Mouse (Mus musculus) gastrocnemius, adult 18-20 months (tissue): ENCODE results near the gene 9330161L09Rik. TPM values are rescaled to one million over a fixed set of nuclear protein-coding genes. Genes with fewer than 3 reads are reported as not detected.

Experiments used
- total RNA-seq, 2 experiments: library from RNA; stranded (reverse); gene quantifications; 2 replicates each; pipeline ENCODE4 v1.2.3; 2021

The 9330161L09Rik gene
- total RNA-seq, 2 experiments from 2014 or later: 0.62 to 1.1 TPM

Other genes with a start within 250 kb of the 9330161L09Rik start
- 10 to 100 TPM in 1 of 2 experiments, 1 to 10 TPM in 1; 9.9 to 29.8 TPM for gene Prima1, start 165.7 kb downstream of the 9330161L09Rik start, total RNA-seq
- gene Fam181a, start 96.8 kb downstream of the 9330161L09Rik start, total RNA-seq: not detected
- gene Asb2, start 51.8 kb downstream of the 9330161L09Rik start, total RNA-seq: 100 to 1,000 TPM; 852 to 871 TPM
- gene Otub2, start 19.1 kb downstream of the 9330161L09Rik start, total RNA-seq: 10 to 100 TPM; 11.2 to 15.5 TPM
- gene Ddx24, start 18.0 kb upstream of the 9330161L09Rik start, total RNA-seq: 10 to 100 TPM; 73.5 to 91.8 TPM
- gene Ifi27, start 26.4 kb upstream of the 9330161L09Rik start, total RNA-seq: 10 to 100 TPM; 53.0 to 82.0 TPM
- 10 to 100 TPM; 15.5 to 29.8 TPM for gene Ifi27l2a, start 35.9 kb upstream of the 9330161L09Rik start, total RNA-seq
- not detected for gene Ifi27l2b, start 49.4 kb upstream of the 9330161L09Rik start, total RNA-seq
- under 1 TPM; 0.21 to 0.71 TPM for gene Ppp4r4, start 124.5 kb upstream of the 9330161L09Rik start, total RNA-seq
- under 1 TPM in 1 of 2 experiments, not detected in 1; 0.26 TPM for gene Serpina10, start 223.6 kb upstream of the 9330161L09Rik start, total RNA-seq
- not detected for gene Serpina6, start 249.4 kb upstream of the 9330161L09Rik start, total RNA-seq